Comparison of ENCODE assay signal across 8 mouse cellular contexts in the genomic region with DNA sequence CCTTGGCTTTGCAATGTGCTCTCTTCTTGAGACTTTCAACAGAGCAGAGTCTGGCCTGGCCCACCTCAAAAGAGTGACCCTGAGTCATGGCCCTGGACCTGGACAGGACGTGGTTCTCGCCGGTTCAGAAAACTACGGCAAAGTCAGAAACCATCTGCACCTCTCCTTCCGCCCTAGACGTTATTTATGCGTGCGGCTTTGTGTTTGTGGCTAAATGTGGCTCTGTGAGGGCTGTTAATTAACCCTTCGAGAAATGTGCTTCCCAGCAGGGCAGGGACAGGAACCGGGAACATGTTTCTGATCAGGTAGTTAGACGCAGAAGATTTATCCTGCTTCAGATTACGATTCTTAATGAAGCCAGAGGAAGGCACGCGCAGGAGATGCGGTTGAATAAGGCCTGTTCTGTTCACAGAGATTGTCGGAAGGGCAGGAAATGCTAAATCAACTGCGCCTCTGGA.
DNase-seq lines count a peak whose midpoint lies in the region; ATAC-seq lines count a peak whose summit lies in the region.

No protein-coding gene starts in this region.

- no peak overlapping the region for H3K4me2 ChIP-seq in neural tube, embryonic 11.5 days (ENCODE audit: low read depth)
- no peak overlapping the region for H3K4me2 ChIP-seq in neural tube, embryonic 15.5 days

- no peaks in the 10 kb centered on the region for H3K27me3 ChIP-seq in neural tube, embryonic 11.5 days (ENCODE audit: control insufficient read depth, insufficient read depth, low read length)
- no peaks in the 10 kb centered on the region for H3K27me3 ChIP-seq in neural tube, embryonic 15.5 days (replicated peaks)

- peaks cover 26% of the 10 kb centered on the region for H3K4me1 ChIP-seq in neural tube, embryonic 11.5 days (ENCODE audit: control insufficient read depth, insufficient read depth, low read length)
- H3K4me1 ChIP-seq in neural tube, embryonic 15.5 days, result peaks cover 45% of the 10 kb centered on the region

- 0 out of 2 replicates have a peak overlapping the region, but pooled peaks have one; percentile 3 for H3K9ac ChIP-seq in neural tube, embryonic 11.5 days (ENCODE audit: low read length)
- no peak overlapping the region for H3K9ac ChIP-seq in neural tube, embryonic 15.5 days (replicated peaks)

- H3K4me3 ChIP-seq in neural tube, embryonic 11.5 days (ENCODE audit: low read depth, low read length), result no peak overlapping the region
- no peak overlapping the region for H3K4me3 ChIP-seq in neural tube, embryonic 15.5 days (replicated peaks)

- DNase-seq in neural tube, embryonic 11.5 days (ENCODE audit: low spot score), result no peak
- no peak for DNase-seq in neural tube, embryonic 10.5 days (ENCODE audit: extremely low spot score, low spot score)
- DNase-seq in kidney, postnatal 10 days, result peak; percentile 69
- DNase-seq in layer of hippocampus, postnatal 10 days (ENCODE audit: low spot score in 2 of 2), result no peak
- DNase-seq in lung, adult 18-20 months, result no peak
- no peak for DNase-seq in c-Kit-positive CD71-positive TER-119-positive erythroid progenitor cells, embryonic 14.5 days (ENCODE audit: low spot score)

- WGBS in neural tube, embryonic 11.5 days, result 30% methylated on average over 17 of the region's 17 CpGs
- WGBS in neural tube, embryonic 15.5 days, result 17% methylated on average over 17 of the region's 17 CpGs

- H3K9me3 ChIP-seq in neural tube, embryonic 11.5 days (ENCODE audit: control insufficient read depth, low read length), result no peaks in the 10 kb centered on the region
- H3K9me3 ChIP-seq in neural tube, embryonic 15.5 days (replicated peaks), result no peaks in the 10 kb centered on the region

- no peaks in the 10 kb centered on the region for H3K36me3 ChIP-seq in neural tube, embryonic 11.5 days (ENCODE audit: control insufficient read depth, insufficient read depth, low read length)
- no peaks in the 10 kb centered on the region for H3K36me3 ChIP-seq in neural tube, embryonic 15.5 days

- ATAC-seq in neural tube, embryonic 11.5 days (ENCODE audit: insufficient read depth, low FRiP score, low TSS enrichment), result peak; percentile 43
- peak; percentile 39 for ATAC-seq in granulocyte monocyte progenitor cell, adult 5-6 weeks (replicated peaks; ENCODE audit: poor library complexity, severe bottlenecking)
- ATAC-seq in neural tube, embryonic 15.5 days (ENCODE audit: low FRiP score), result no peak

- H3K27ac ChIP-seq in neural tube, embryonic 11.5 days (ENCODE audit: low read depth, low read length), result peak overlapping the region; percentile 61
- H3K27ac ChIP-seq in neural tube, embryonic 15.5 days (replicated peaks), result peak overlapping the region; percentile 69; the same call in 1 of the 2 replicates
